Mouse (Mus musculus) heart, postnatal 0 days (tissue): Measurements from ENCODE around the gene Ercc6l.

Experiments
- CTCF ChIP-seq: IDR thresholded peaks from 2 replicates; pipeline ENCODE4 v1.5.1; 2016; ENCODE audit warnings: antibody characterized with exemption, control low read depth, low read depth
- EP300 ChIP-seq: IDR thresholded peaks from 2 replicates; pipeline ENCODE4 v1.6.1; 2016; ENCODE audit warnings: antibody characterized with exemption, low read depth

- TF ChIP-seq CTCF (no peak), EP300 (no peak)
Measured at GRCm38 (mm10) chrX:102166986-102167385, 10.1 kb upstream of the Ercc6l start.
